Mouse (Mus musculus) hindbrain, embryonic 11.5 days (tissue): ENCODE results near the gene Aip. TPM values are rescaled to one million over a fixed set of nuclear protein-coding genes. Genes with fewer than 3 reads are reported as not detected.

Experiments
- ATAC-seq: fragments of 200-750 bp; cut with Nextera tagmentation; 2 replicates; pipeline ENCODE4 v1.8.0; 2017; ENCODE audit warnings: mild to moderate bottlenecking, moderate TSS enrichment, moderate library complexity; ENCODE audit not compliant: low FRiP score
- DNase-seq: peaks from one replicate; pipeline ENCODE4 v3.0.0-alpha.2; 2015; ENCODE audit warnings: low spot score
- H3K27ac ChIP-seq: fragments of 300-500 bp; sonication (generic); 2 replicates; pipeline ENCODE4 v1.5.1; 2014; ENCODE audit warnings: mild to moderate bottlenecking, low read depth, low read length
- H3K27me3 ChIP-seq: fragments of 300-500 bp; sonication (generic); 2 replicates; pipeline ENCODE4 v1.6.1; 2014; ENCODE audit warnings: mild to moderate bottlenecking, low read length, moderate library complexity, mixed read lengths; ENCODE audit not compliant: control insufficient read depth, insufficient read depth
- H3K36me3 ChIP-seq: fragments of 300-500 bp; sonication (generic); 2 replicates; pipeline ENCODE4 v1.6.1; 2014; ENCODE audit warnings: mild to moderate bottlenecking, low read length, moderate library complexity, mixed read lengths; ENCODE audit not compliant: control insufficient read depth, insufficient read depth
- H3K4me1 ChIP-seq: fragments of 300-500 bp; sonication (generic); replicated peaks from 2 replicates; pipeline ENCODE4 v1.6.1; 2014; ENCODE audit warnings: low read length, mixed read lengths; ENCODE audit not compliant: control insufficient read depth, insufficient read depth
- H3K4me2 ChIP-seq: fragments of 300-500 bp; sonication (generic); replicated peaks from 2 replicates; pipeline ENCODE4 v1.6.1; 2014; ENCODE audit warnings: mild to moderate bottlenecking, low read depth, low read length
- H3K4me3 ChIP-seq: fragments of 300-500 bp; sonication (generic); 2 replicates; pipeline ENCODE4 v1.5.1; 2014; ENCODE audit warnings: low read depth, low read length
- H3K9ac ChIP-seq: fragments of 300-500 bp; sonication (generic); 2 replicates; pipeline ENCODE4 v1.6.1; 2014; ENCODE audit warnings: low read depth, low read length
- H3K9me3 ChIP-seq: fragments of 300-500 bp; sonication (generic); 2 replicates; pipeline ENCODE4 v1.6.1; 2016; ENCODE audit warnings: low read length; ENCODE audit not compliant: control insufficient read depth
- WGBS: fragments of 180-500 bp; shearing (Covaris S2); extraction: QIAGEN DNeasy Blood & Tissue Kit; methylation state at CpG from one replicate; pipeline ENCODE4 v1.1.7; 2014; 5-methylcytosine and 5-hydroxymethylcytosine counted together
- polyA plus RNA-seq: library from polyadenylated mRNA; unstranded; fragments of >200 nt; fragmentation: Nextera tagmentation; extraction: Ambion mirVana; gene quantifications from 2 replicates; pipeline ENCODE4 v1.2.1, GENCODE M21; 2014

Gene Aip
- polyA plus RNA-seq, 1 experiment from 2014 or later, result 67.4 TPM

- H3K4me3 ChIP-seq, result no peak within 1 kb of the TSS
- no peak within 1 kb of the TSS for H3K27ac ChIP-seq
- no peak within 1 kb of the TSS for H3K9ac ChIP-seq
- H3K36me3 ChIP-seq, result no peaks in the 10 kb centered on the region
- H3K9me3 ChIP-seq, result no peaks in the 10 kb centered on the region
- DNase-seq (no peak), ATAC-seq (no peak)
- no peak within 1 kb of the TSS for H3K4me2 ChIP-seq
- H3K27me3 ChIP-seq, result no peaks in the 10 kb centered on the region
- H3K4me1 ChIP-seq, result no peaks in the 10 kb centered on the region
- WGBS, result 66% methylated on average over 3 of the region's 3 CpGs
Measured at GRCm38 (mm10) chr19:4081394-4081793, 44.3 kb downstream of the Aip start, which contains the start of gene Cabp2. Gene Cabp2, plus strand, starts transcription at chr19:4081578.

DNA sequence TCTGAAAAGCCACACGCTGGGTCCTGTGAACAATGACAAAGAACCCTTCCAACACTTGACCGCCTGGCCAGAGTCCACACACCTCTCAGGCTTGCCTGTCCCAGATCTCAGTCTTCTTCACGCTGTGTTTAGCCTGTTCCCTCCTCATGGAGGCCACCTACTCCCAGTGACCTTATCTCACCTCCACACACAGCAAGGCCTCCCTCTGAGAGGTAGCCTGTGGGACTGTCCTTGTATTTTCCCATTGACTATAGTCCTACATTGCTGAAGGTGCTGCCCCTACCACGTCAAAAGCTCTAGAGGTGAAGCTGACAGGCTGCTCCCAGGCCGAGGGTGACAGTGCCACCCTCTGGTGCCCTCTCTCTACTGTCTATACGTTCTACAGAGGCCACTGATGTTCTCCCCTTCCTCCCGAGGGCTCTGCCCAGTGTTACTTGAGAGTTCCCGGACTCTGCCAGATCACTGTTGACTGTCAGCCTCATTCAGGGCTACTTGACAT lies 45.1 kb downstream of the Aip start:
- no peak overlapping the region for H3K4me2 ChIP-seq
- H3K36me3 ChIP-seq, result no peaks in the 10 kb centered on the region
- 67% methylated on average over 8 of the region's 8 CpGs for WGBS
- no peak overlapping the region for H3K4me3 ChIP-seq
- no peaks in the 10 kb centered on the region for H3K9me3 ChIP-seq
- H3K27me3 ChIP-seq, result no peaks in the 10 kb centered on the region
- DNase-seq, result no peak
- ATAC-seq, result no peak
- no peak overlapping the region for H3K27ac ChIP-seq
- no peaks in the 10 kb centered on the region for H3K4me1 ChIP-seq
- H3K9ac ChIP-seq, result no peak overlapping the region

GRCm38 (mm10) chr19:4079594-4079993 lies 46.1 kb downstream of the Aip start:
- no peak for DNase-seq
- Histone ChIP-seq H3K27me3 (no peaks in the 10 kb centered on the region), H3K9ac (no peak overlapping the region), H3K9me3 (no peaks in the 10 kb centered on the region), H3K4me2 (no peak overlapping the region), H3K4me1 (no peaks in the 10 kb centered on the region), H3K36me3 (no peaks in the 10 kb centered on the region), H3K4me3 (no peak overlapping the region), H3K27ac (no peak overlapping the region)
- 94% methylated on average over 1 of the region's 1 CpGs for WGBS
- ATAC-seq, result no peak

DNA sequence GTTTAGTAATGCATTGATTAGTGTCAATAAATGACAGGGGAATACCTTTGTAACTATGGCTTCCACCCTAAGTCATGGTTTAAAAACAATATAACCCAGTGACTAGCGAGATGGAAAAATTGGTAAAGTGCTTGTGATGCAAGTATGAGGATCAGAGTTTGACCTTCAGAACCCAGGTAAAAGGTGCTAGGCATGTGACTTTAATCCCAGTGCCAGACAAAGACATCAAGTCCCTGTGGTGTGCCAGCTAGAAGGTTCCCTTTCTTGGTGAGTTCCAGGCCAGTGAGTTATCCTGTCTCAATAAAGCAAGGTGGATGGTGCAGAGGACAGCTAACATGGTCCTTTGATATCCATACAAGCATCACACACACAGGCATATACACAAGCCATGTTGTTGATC lies 50.1 kb downstream of the Aip start:
- WGBS, result 78% methylated on average over 1 of the region's 1 CpGs
- H3K9ac ChIP-seq, result no peak overlapping the region
- no peak overlapping the region for H3K27ac ChIP-seq
- no peaks in the 10 kb centered on the region for H3K27me3 ChIP-seq
- H3K9me3 ChIP-seq, result no peaks in the 10 kb centered on the region
- no peak overlapping the region for H3K4me2 ChIP-seq
- DNase-seq, result no peak
- no peaks in the 10 kb centered on the region for H3K36me3 ChIP-seq
- no peaks in the 10 kb centered on the region for H3K4me1 ChIP-seq
- no peak overlapping the region for H3K4me3 ChIP-seq
- no peak for ATAC-seq

- no peaks in the 10 kb centered on the region for H3K9me3 ChIP-seq
- H3K4me3 ChIP-seq, result no peak overlapping the region
- DNase-seq, result no peak
- H3K4me2 ChIP-seq, result no peak overlapping the region
- no peaks in the 10 kb centered on the region for H3K27me3 ChIP-seq
- H3K4me1 ChIP-seq, result no peaks in the 10 kb centered on the region
- WGBS, result 80% methylated on average over 6 of the region's 6 CpGs
- H3K27ac ChIP-seq, result no peak overlapping the region
- no peak overlapping the region for H3K9ac ChIP-seq
- no peak for ATAC-seq
- H3K36me3 ChIP-seq, result no peaks in the 10 kb centered on the region
Measured at GRCm38 (mm10) chr19:4072706-4073424, 52.8 kb downstream of the Aip start.

DNA sequence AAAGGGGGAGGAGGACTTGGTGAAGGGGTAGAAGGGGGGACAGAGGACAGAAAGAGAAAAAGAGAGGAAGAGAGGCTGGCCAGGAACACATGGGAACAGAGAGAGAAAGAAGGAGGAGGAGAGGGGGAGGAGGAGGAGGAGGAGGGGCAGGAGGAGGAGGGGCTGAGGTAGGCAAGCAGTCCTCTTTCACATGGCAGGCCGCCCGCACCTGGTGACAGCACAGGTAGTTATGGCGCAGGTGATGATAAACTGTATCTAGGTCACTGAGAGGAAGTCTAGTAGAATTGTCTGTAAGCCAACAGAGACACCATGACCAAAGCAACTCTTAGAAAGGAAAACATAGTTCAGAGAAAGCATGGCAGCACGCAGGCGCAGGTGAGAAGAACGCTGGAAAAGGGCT lies 54.3 kb downstream of the Aip start:
- no peaks in the 10 kb centered on the region for H3K27me3 ChIP-seq
- H3K4me2 ChIP-seq, result no peak overlapping the region
- H3K9ac ChIP-seq, result no peak overlapping the region
- no peak for DNase-seq
- H3K4me3 ChIP-seq, result no peak overlapping the region
- WGBS, result 93% methylated on average over 6 of the region's 6 CpGs
- no peaks in the 10 kb centered on the region for H3K9me3 ChIP-seq
- H3K4me1 ChIP-seq, result no peaks in the 10 kb centered on the region
- no peaks in the 10 kb centered on the region for H3K36me3 ChIP-seq
- H3K27ac ChIP-seq, result no peak overlapping the region
- ATAC-seq, result no peak

GRCm38 (mm10) chr19:4070756-4071155 lies 54.9 kb downstream of the Aip start:
- Histone ChIP-seq H3K4me2 (no peak overlapping the region), H3K9me3 (no peaks in the 10 kb centered on the region), H3K4me1 (no peaks in the 10 kb centered on the region), H3K27ac (no peak overlapping the region), H3K36me3 (no peaks in the 10 kb centered on the region), H3K9ac (no peak overlapping the region), H3K27me3 (no peaks in the 10 kb centered on the region), H3K4me3 (no peak overlapping the region)
- 80% methylated on average over 8 of the region's 8 CpGs for WGBS
- no peak for ATAC-seq
- DNase-seq, result no peak

DNA sequence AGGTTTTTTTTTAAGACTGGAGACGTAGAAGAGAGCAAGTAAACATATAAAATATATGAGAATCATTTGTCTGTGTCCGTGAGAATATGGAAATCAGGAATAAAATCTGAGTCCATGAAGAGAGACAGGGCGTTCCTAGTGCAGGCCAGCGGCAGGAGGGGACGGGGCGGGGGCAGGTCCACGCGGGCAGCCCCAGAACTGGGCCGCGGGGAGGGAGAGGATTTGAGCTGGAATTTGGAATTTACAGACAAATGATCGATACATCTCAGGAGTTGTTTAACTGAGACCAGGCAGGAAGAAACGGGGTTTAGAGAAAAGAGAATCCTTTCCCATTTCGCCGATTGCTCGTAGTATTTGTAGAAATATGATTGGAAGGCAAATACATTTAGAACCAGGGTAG lies 55.3 kb downstream of the Aip start:
- WGBS, result 80% methylated on average over 15 of the region's 15 CpGs
- DNase-seq, result no peak
- no peak overlapping the region for H3K27ac ChIP-seq
- H3K27me3 ChIP-seq, result no peaks in the 10 kb centered on the region
- H3K36me3 ChIP-seq, result no peaks in the 10 kb centered on the region
- H3K4me3 ChIP-seq, result no peak overlapping the region
- no peaks in the 10 kb centered on the region for H3K9me3 ChIP-seq
- no peaks in the 10 kb centered on the region for H3K4me1 ChIP-seq
- no peak overlapping the region for H3K4me2 ChIP-seq
- H3K9ac ChIP-seq, result no peak overlapping the region
- no peak for ATAC-seq

DNA sequence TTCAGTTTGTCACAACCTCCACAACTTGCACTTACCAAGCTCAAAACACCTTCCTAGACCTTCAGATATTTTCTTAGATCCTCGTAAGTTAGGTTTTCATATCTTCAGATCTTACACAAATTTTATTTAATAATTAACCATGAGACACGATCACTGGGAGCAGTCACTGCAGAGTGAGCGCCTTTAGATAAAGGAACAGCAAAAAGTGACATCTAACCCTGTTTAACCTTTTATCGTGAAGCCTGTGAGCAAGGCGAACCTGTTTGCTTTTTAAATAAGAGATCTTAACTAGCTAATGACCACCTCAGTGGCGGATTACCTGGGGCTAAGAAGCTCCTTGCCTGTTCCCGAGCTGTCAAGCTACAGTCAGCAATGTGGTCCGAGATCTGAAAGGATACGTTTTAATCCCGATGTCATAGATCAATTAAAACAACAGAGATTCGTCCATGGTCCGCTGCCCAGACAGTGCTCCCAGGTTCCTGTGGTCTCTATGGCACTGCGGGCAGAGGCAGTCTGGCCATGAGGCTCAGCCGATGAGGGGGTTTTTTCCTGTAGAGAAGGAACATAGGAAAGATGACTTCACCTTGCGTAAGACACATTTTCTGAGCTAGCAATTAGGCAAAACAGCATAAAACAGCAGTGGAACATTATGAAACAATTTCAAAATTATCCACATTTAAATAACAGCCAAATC lies 56.8 kb downstream of the Aip start:
- no peak overlapping the region for H3K27ac ChIP-seq
- H3K9ac ChIP-seq, result no peak overlapping the region
- no peaks in the 10 kb centered on the region for H3K27me3 ChIP-seq
- H3K9me3 ChIP-seq, result no peaks in the 10 kb centered on the region
- H3K36me3 ChIP-seq, result no peaks in the 10 kb centered on the region
- DNase-seq (no peak), ATAC-seq (no peak)
- no peak overlapping the region for H3K4me3 ChIP-seq
- H3K4me2 ChIP-seq, result no peak overlapping the region
- 69% methylated on average over 15 of the region's 15 CpGs for WGBS
- H3K4me1 ChIP-seq, result no peaks in the 10 kb centered on the region
